Mouse (Mus musculus) thymus, adult 2 months (tissue): ENCODE data around the gene Itgb6.

ENCODE experiments used
- CTCF ChIP-seq: fragments of 200-500 bp; IDR thresholded peaks from 2 replicates; pipeline ENCODE4 v1.5.1; 2012; ENCODE audit warnings: mild to moderate bottlenecking, control low read depth, low read length, moderate library complexity, borderline replicate concordance; ENCODE audit not compliant: control insufficient read depth, poor library complexity, insufficient read depth; ENCODE audit errors: extremely low read depth
- POLR2A ChIP-seq: fragments of 200-500 bp; IDR thresholded peaks from 2 replicates; pipeline ENCODE4 v1.6.1; 2012; ENCODE audit warnings: mild to moderate bottlenecking, low read length, control low read depth, moderate library complexity; ENCODE audit not compliant: control insufficient read depth, poor library complexity, insufficient read depth; ENCODE audit errors: extremely low read depth

DNA sequence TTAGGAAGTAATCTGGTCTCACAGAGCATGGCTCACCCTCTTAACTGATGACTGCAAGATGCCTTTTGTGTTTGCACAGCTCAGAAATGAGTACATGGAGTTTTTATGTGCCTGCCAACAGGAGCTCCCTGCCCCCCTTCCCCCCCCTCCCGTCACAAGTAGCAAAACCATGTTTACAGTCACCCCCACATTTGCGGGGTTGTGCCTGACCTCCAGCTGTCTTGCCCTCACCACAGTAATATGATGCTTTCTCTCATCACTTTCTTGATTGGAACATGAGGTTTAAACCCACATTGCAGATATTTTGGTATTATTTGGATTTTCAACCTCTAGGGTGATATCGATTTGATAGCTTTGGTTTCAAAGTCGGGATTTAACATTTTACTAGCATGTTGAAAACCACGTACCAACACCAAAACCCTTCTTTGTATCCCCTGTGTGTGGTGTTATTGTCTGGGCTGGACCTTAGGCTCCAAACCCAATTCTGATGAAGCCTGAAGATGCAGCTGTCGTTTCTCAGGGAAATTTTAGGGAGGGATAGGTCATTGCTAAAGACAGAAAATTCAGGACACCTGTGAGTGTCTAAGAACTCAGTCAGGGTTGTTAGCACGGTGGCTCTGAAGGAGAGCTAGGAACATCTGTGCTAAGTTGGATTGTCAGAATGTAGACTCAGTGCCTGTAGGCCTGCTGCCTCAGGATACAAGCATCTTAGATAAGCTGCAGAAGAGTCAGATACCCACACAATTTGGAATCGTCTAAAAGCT lies 112.8 kb downstream of the Itgb6 start:
- TF ChIP-seq POLR2A = no peak
- TF ChIP-seq CTCF = no peak
